Comparison of ENCODE assay signal across 7 mouse cellular contexts in the genomic region with DNA sequence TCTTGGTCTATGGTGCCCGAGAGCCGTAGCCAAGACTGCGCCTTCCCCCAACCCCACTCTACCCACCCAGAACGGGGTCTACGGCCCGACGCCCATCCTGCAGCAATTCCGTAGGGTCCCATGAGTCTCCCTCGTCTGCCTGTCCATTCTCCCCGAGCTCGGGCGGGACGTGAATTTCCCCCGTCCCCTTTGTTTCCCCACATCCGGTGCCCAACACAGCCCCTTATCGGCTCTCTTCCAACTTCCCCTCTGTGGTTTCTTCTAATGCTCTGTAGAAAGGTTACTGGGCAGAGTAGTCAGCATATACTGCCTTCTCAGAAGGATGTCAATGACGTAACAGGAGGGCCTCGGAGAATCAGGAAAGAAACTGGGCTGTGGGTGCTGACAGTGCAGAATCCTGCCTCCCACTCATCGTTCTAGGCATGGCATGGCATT. TPM values are rescaled to one million over a fixed set of nuclear protein-coding genes. Genes with fewer than 3 reads are reported as not detected.
DNase-seq lines count a peak whose midpoint lies in the region; ATAC-seq lines count a peak whose summit lies in the region.

No protein-coding gene starts in this region.

- no peaks in the 10 kb centered on the region for H3K4me1 ChIP-seq in heart, embryonic 15.5 days (replicated peaks)
- no peaks in the 10 kb centered on the region for H3K4me1 ChIP-seq in midbrain, embryonic 15.5 days

- H3K9ac ChIP-seq in heart, embryonic 15.5 days: no peak overlapping the region
- no peak overlapping the region for H3K9ac ChIP-seq in midbrain, embryonic 15.5 days

- no peaks in the 10 kb centered on the region for H3K79me2 ChIP-seq in macrophage (ENCODE audit: inconsistent target)

- peak; percentile 24 for DNase-seq in thymus, postnatal 14 days
- DNase-seq in thymus, postnatal 10 days (ENCODE audit: low spot score in 2 of 2): no peak
- no peak for DNase-seq in cerebellum, adult 9-10 months
- no peak for DNase-seq in ovary, postnatal 14 days (ENCODE audit: low spot score)

- no peaks in the 10 kb centered on the region for H3K27me3 ChIP-seq in heart, embryonic 15.5 days
- H3K27me3 ChIP-seq in midbrain, embryonic 15.5 days (replicated peaks): no peaks in the 10 kb centered on the region

- WGBS in heart, embryonic 15.5 days: 67% methylated on average over 19 of the region's 19 CpGs
- 2% methylated on average over 19 of the region's 19 CpGs for WGBS in macrophage (ENCODE audit: missing documents)
- WGBS in midbrain, embryonic 15.5 days: 91% methylated on average over 19 of the region's 19 CpGs

- peak overlapping the region; percentile 15; the same call in 1 of the 2 replicates for H3K4me2 ChIP-seq in heart, embryonic 15.5 days
- no peak overlapping the region for H3K4me2 ChIP-seq in midbrain, embryonic 15.5 days

- no peak for ATAC-seq in heart, embryonic 15.5 days (replicated peaks; ENCODE audit: insufficient number of reproducible peaks, insufficient read depth, low FRiP score, low read depth)
- no peak for ATAC-seq in midbrain, embryonic 15.5 days (replicated peaks)

- no peak overlapping the region for H3K4me3 ChIP-seq in heart, embryonic 15.5 days
- H3K4me3 ChIP-seq in macrophage (ENCODE audit: inconsistent target): no peak overlapping the region; the same call in 1 of the 2 replicates
- H3K4me3 ChIP-seq in midbrain, embryonic 15.5 days: no peak overlapping the region

- no peaks in the 10 kb centered on the region for H3K36me3 ChIP-seq in heart, embryonic 15.5 days
- no peaks in the 10 kb centered on the region for H3K36me3 ChIP-seq in macrophage (ENCODE audit: inconsistent target)
- H3K36me3 ChIP-seq in midbrain, embryonic 15.5 days (replicated peaks): no peaks in the 10 kb centered on the region

- no peaks in the 10 kb centered on the region for H3K9me3 ChIP-seq in heart, embryonic 15.5 days (replicated peaks)
- H3K9me3 ChIP-seq in midbrain, embryonic 15.5 days: no peaks in the 10 kb centered on the region

- H3K27ac ChIP-seq in heart, embryonic 15.5 days: no peak overlapping the region
- H3K27ac ChIP-seq in macrophage: peak overlapping the region; percentile 46
- no peak overlapping the region for H3K27ac ChIP-seq in midbrain, embryonic 15.5 days

RNA-seq across cellular contexts. Expression of gene Ttc39b, which starts 50.4 kb away (rescaled TPM):
- polyA plus RNA-seq in heart, embryonic 15.5 days (2015; fragmentation: Nextera tagmentation; extraction: Ambion mirVana): 1.8 and 2.0 TPM in 2 replicates
- 100 to 1,000 TPM in 1 of 26 experiments, 10 to 100 TPM in 25; 22.6 to 101 (median 40.3) TPM for total RNA-seq in macrophage (2018; cell fraction: chromatin; rRNA removed)
- 10 to 100 TPM in 5 of 26 experiments, 1 to 10 TPM in 21; 4.8 to 13.6 (median 7.5) TPM for total RNA-seq in macrophage (2018; cell fraction: cytosol; rRNA removed)
- total RNA-seq in macrophage (2018; cell fraction: nucleus; rRNA removed): 10 to 100 TPM; 11.9 to 33.0 (median 19.6) TPM
- 2.8 to 11.0 TPM (median 8.4 TPM) in 3 replicates for polyA plus RNA-seq in macrophage (2018)
- 5.6 and 6.0 TPM in 2 replicates for polyA plus RNA-seq in midbrain, embryonic 15.5 days (2015; fragmentation: Nextera tagmentation; extraction: Ambion mirVana)
